Mouse (Mus musculus): ENCODE measurements around the gene Rcn1. TPM values are rescaled to one million over a fixed set of nuclear protein-coding genes. Genes with fewer than 3 reads are reported as not detected.

The Rcn1 gene
- total RNA-seq (2021), result 10 to 100 TPM; 32.1 to 35.2 TPM
- long read RNA-seq, transcript Rcn1-201 (6 exons, 2,720 nt), result major isoform, 61 of 61 reads
- long read RNA-seq, partial matches to known transcripts, result 0 of 61 reads
- long read RNA-seq, other reads (novel, unspliced or antisense), result 0 of 61 reads

GRCm38 (mm10) chr2:105399085-105399891 is at the start of gene Rcn1:
Gene Rcn1, minus strand, starts transcription at chr2:105399319.
- DNase-seq (ENCODE audit: low spot score in 2 of 2), result peak; percentile 45 to 67

- DNase-seq (ENCODE audit: low spot score in 2 of 2), result no peak
Measured at GRCm38 (mm10) chr2:105444072-105444471, 45.0 kb upstream of the Rcn1 start.

GRCm38 (mm10) chr2:105439022-105439421 is 39.9 kb upstream of the Rcn1 start:
- no peak for DNase-seq (ENCODE audit: low spot score in 2 of 2)

GRCm38 (mm10) chr2:105438525-105438924 is 39.4 kb upstream of the Rcn1 start:
- DNase-seq (ENCODE audit: low spot score in 2 of 2), result no peak

GRCm38 (mm10) chr2:105432927-105433326 is 33.8 kb upstream of the Rcn1 start:
- DNase-seq (ENCODE audit: low spot score in 2 of 2), result no peak

GRCm38 (mm10) chr2:105430373-105430772 is 31.3 kb upstream of the Rcn1 start:
- DNase-seq (ENCODE audit: low spot score in 2 of 2), result no peak

- DNase-seq (ENCODE audit: low spot score in 2 of 2), result no peak
Measured at GRCm38 (mm10) chr2:105429899-105430298, 30.8 kb upstream of the Rcn1 start.

- DNase-seq (ENCODE audit: low spot score in 2 of 2), result no peak
Measured at GRCm38 (mm10) chr2:105428467-105428866, 29.3 kb upstream of the Rcn1 start.

GRCm38 (mm10) chr2:105428029-105428428 is 28.9 kb upstream of the Rcn1 start:
- DNase-seq (ENCODE audit: low spot score in 2 of 2), result peak; percentile 70 to 78

- DNase-seq (ENCODE audit: low spot score in 2 of 2), result no peak
Measured at GRCm38 (mm10) chr2:105427447-105427846, 28.3 kb upstream of the Rcn1 start.

GRCm38 (mm10) chr2:105418629-105419227 is 19.6 kb upstream of the Rcn1 start:
- DNase-seq (ENCODE audit: low spot score in 2 of 2), result no peak

GRCm38 (mm10) chr2:105417663-105418062 is 18.5 kb upstream of the Rcn1 start:
- DNase-seq (ENCODE audit: low spot score in 2 of 2), result no peak

GRCm38 (mm10) chr2:105416660-105417348 is 17.7 kb upstream of the Rcn1 start:
- DNase-seq (ENCODE audit: low spot score in 2 of 2), result peak; percentile 22 to 38

- DNase-seq (ENCODE audit: low spot score in 2 of 2), result no peak
Measured at GRCm38 (mm10) chr2:105416046-105416659, 17.0 kb upstream of the Rcn1 start.

GRCm38 (mm10) chr2:105414309-105414708 is 15.2 kb upstream of the Rcn1 start:
- DNase-seq (ENCODE audit: low spot score in 2 of 2), result no peak

GRCm38 (mm10) chr2:105409253-105409652 is 10.1 kb upstream of the Rcn1 start:
- DNase-seq (ENCODE audit: low spot score in 2 of 2), result no peak

- peak; percentile 21 to 34 for DNase-seq (ENCODE audit: low spot score in 2 of 2)
Measured at GRCm38 (mm10) chr2:105408511-105408910, 9.4 kb upstream of the Rcn1 start.

GRCm38 (mm10) chr2:105402180-105402579 is 3.1 kb upstream of the Rcn1 start:
- DNase-seq (ENCODE audit: low spot score in 2 of 2), result no peak

- DNase-seq (ENCODE audit: low spot score in 2 of 2), result no peak
Measured at GRCm38 (mm10) chr2:105400558-105400957, 1.4 kb upstream of the Rcn1 start.

- no peak for DNase-seq (ENCODE audit: low spot score in 2 of 2)
Measured at GRCm38 (mm10) chr2:105398636-105399084, 459 bp downstream of the Rcn1 start.
